Mouse (Mus musculus) forebrain, embryonic 16.5 days (tissue): Measurements from ENCODE around the gene Ciapin1. TPM values are rescaled to one million over a fixed set of nuclear protein-coding genes. Genes with fewer than 3 reads are reported as not detected.

ENCODE experiments used
- ATAC-seq: fragments of 200-750 bp; cut with Nextera tagmentation; 2 replicates; pipeline ENCODE4 v1.8.0; 2017; ENCODE audit warnings: mild to moderate bottlenecking, moderate library complexity
- H3K27ac ChIP-seq: fragments of 300-500 bp; sonication (generic); 2 replicates; pipeline ENCODE4 v1.5.1; 2014; ENCODE audit warnings: low read length, control low read depth
- H3K27me3 ChIP-seq: fragments of 300-500 bp; sonication (generic); replicated peaks from 2 replicates; pipeline ENCODE4 v1.6.1; 2014; ENCODE audit warnings: low read length; ENCODE audit not compliant: control insufficient read depth, insufficient read depth
- H3K36me3 ChIP-seq: fragments of 300-500 bp; sonication (generic); 2 replicates; pipeline ENCODE4 v1.6.1; 2014; ENCODE audit not compliant: control insufficient read depth, insufficient read depth
- H3K4me1 ChIP-seq: fragments of 300-500 bp; sonication (generic); replicated peaks from 2 replicates; pipeline ENCODE4 v1.6.1; 2014; ENCODE audit warnings: low read length; ENCODE audit not compliant: control insufficient read depth, insufficient read depth
- H3K4me2 ChIP-seq: fragments of 300-500 bp; sonication (generic); 2 replicates; pipeline ENCODE4 v1.6.1; 2014; ENCODE audit warnings: mild to moderate bottlenecking, low read length, control low read depth
- H3K4me3 ChIP-seq: fragments of 300-500 bp; sonication (generic); replicated peaks from 2 replicates; pipeline ENCODE4 v1.5.1; 2014; ENCODE audit warnings: mild to moderate bottlenecking, low read length, control low read depth
- H3K9ac ChIP-seq: fragments of 300-500 bp; sonication (generic); replicated peaks from 2 replicates; pipeline ENCODE4 v1.6.1; 2014; ENCODE audit warnings: low read depth, low read length, control low read depth
- H3K9me3 ChIP-seq: fragments of 300-500 bp; sonication (generic); 2 replicates; pipeline ENCODE4 v1.6.1; 2016; ENCODE audit warnings: low read length; ENCODE audit not compliant: control insufficient read depth
- WGBS: fragments of 180-500 bp; shearing (Covaris S2); extraction: QIAGEN DNeasy Blood & Tissue Kit; methylation state at CpG from one replicate; pipeline ENCODE4 v1.1.7; 2014; 5-methylcytosine and 5-hydroxymethylcytosine counted together
- polyA plus RNA-seq: library from polyadenylated mRNA; unstranded; fragments of >200 nt; fragmentation: Nextera tagmentation; extraction: Ambion mirVana; gene quantifications from 2 replicates; pipeline ENCODE4 v1.2.1, GENCODE M21; 2015

The Ciapin1 gene
- polyA plus RNA-seq, 1 experiment from 2014 or later: 148 TPM

- Histone ChIP-seq H3K4me2 (no peak overlapping the region), H3K36me3 (no peaks in the 10 kb centered on the region), H3K27ac (no peak overlapping the region), H3K9ac (no peak overlapping the region), H3K27me3 (no peaks in the 10 kb centered on the region), H3K4me1 (no peaks in the 10 kb centered on the region), H3K4me3 (no peak overlapping the region), H3K9me3 (no peaks in the 10 kb centered on the region)
- ATAC-seq: no peak
- 77% methylated on average over 6 of the region's 6 CpGs for WGBS
Measured at GRCm38 (mm10) chr8:94803551-94803950, 34.6 kb downstream of the Ciapin1 start.

DNA sequence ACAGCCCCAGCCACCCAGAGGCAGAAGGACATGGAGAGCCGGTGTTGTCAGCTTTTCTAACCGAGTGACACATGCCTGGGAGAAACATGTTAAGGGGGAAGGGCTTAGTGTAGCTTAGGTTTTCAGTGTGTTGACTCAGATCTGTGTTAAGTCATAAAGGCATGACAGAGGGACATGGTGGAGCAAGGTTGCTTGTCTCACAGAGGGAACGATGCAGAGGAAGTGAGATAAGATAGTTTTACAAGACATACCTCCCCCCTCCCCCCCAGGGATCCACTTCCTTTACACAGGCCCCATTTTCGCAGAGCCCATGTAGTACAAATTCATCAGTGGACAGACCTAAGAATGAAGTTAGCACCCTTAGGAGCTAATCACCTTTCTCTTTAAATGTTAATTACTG is 35.8 kb downstream of the Ciapin1 start:
- 82% methylated on average over 4 of the region's 4 CpGs for WGBS
- no peak overlapping the region for H3K9ac ChIP-seq

DNA sequence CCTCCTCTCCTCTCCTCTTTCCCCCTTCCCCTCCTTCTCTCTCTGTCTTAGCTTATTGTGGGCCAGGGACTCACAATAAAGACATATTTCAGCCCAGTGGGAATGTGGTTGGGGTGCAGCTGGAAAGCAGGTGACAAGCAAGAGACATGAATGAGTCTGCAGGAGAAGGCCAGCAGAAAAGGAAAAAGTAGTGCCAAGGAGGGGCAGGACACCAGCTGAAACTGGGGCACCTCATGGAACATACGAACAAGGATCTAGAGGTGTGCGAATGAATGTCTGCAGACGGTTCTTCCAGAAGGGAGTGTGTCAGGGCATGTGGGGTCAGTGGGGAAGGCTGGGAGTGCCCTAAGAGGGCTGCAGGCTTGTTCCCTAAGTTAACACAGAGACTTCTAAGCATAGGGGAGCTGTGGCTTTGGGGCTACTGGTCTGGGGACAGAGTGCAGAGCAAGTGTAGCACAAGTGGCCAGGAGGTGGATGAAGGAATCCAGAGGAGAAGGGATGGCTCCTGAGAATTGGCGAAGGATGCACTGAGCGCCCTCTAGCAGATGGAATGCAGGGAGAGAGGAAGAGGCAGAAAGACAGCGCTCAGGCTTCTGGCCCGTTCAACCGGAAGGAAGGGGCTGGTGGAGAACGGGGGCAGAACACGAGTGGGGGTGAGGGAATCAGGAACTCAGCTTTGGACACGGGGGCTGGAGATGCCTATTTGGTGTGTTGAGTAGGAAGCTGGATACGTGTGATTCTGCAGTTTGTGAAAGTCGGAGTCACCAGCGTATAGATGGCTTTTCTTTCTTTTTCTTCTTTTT is 36.7 kb downstream of the Ciapin1 start:
- Histone ChIP-seq H3K27me3 (no peaks in the 10 kb centered on the region), H3K4me3 (no peak overlapping the region), H3K9me3 (no peaks in the 10 kb centered on the region), H3K4me2 (no peak overlapping the region), H3K36me3 (no peaks in the 10 kb centered on the region), H3K27ac (no peak overlapping the region), H3K9ac (no peak overlapping the region), H3K4me1 (no peaks in the 10 kb centered on the region)
- no peak for ATAC-seq
- 37% methylated on average over 14 of the region's 14 CpGs for WGBS

More for the DNA sequence above, 35.8 kb downstream of the Ciapin1 start:
- H3K27me3 ChIP-seq: no peaks in the 10 kb centered on the region
- no peaks in the 10 kb centered on the region for H3K4me1 ChIP-seq
- H3K4me2 ChIP-seq: no peak overlapping the region
- H3K4me3 ChIP-seq: no peak overlapping the region
- H3K27ac ChIP-seq: no peak overlapping the region
- no peaks in the 10 kb centered on the region for H3K36me3 ChIP-seq
- no peaks in the 10 kb centered on the region for H3K9me3 ChIP-seq
- no peak for ATAC-seq

GRCm38 (mm10) chr8:94800278-94800968 is 37.7 kb downstream of the Ciapin1 start:
- Histone ChIP-seq H3K4me1 (no peaks in the 10 kb centered on the region), H3K4me3 (no peak overlapping the region), H3K4me2 (no peak overlapping the region), H3K27ac (no peak overlapping the region), H3K9me3 (no peaks in the 10 kb centered on the region), H3K27me3 (no peaks in the 10 kb centered on the region), H3K36me3 (no peaks in the 10 kb centered on the region), H3K9ac (no peak overlapping the region)
- WGBS: 56% methylated on average over 7 of the region's 7 CpGs
- ATAC-seq: no peak

GRCm38 (mm10) chr8:94794782-94795181 is 43.4 kb downstream of the Ciapin1 start:
- ATAC-seq: no peak
- no peaks in the 10 kb centered on the region for H3K4me1 ChIP-seq
- H3K9ac ChIP-seq: no peak overlapping the region
- H3K9me3 ChIP-seq: no peaks in the 10 kb centered on the region
- 97% methylated on average over 2 of the region's 2 CpGs for WGBS
- H3K27me3 ChIP-seq: no peaks in the 10 kb centered on the region
- H3K4me3 ChIP-seq: no peak overlapping the region
- H3K36me3 ChIP-seq: no peaks in the 10 kb centered on the region
- no peak overlapping the region for H3K4me2 ChIP-seq
- no peak overlapping the region for H3K27ac ChIP-seq

DNA sequence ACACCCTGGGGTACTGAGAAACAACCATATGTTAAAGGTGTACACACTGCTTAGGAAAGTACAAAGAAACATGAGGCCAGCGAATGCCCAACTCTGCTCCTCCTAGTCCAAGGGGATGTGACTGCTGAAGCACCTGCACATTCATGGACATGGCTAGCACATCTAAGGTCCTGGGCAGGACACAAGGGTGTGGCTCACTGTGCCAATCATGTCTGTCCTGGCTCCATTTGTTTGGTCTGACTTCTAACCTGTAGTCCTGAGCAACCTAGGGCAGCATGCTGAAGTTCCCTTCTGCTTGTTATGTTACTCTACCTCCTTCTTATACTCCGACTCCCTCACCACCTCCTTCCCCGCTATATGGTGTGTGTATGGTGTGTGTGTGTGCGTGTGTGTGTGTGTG is 43.8 kb downstream of the Ciapin1 start:
- Histone ChIP-seq H3K27me3 (no peaks in the 10 kb centered on the region), H3K4me2 (no peak overlapping the region), H3K9me3 (no peaks in the 10 kb centered on the region), H3K9ac (no peak overlapping the region), H3K27ac (no peak overlapping the region), H3K36me3 (no peaks in the 10 kb centered on the region), H3K4me1 (no peaks in the 10 kb centered on the region), H3K4me3 (no peak overlapping the region)
- 87% methylated on average over 4 of the region's 4 CpGs for WGBS
- ATAC-seq: no peak

DNA sequence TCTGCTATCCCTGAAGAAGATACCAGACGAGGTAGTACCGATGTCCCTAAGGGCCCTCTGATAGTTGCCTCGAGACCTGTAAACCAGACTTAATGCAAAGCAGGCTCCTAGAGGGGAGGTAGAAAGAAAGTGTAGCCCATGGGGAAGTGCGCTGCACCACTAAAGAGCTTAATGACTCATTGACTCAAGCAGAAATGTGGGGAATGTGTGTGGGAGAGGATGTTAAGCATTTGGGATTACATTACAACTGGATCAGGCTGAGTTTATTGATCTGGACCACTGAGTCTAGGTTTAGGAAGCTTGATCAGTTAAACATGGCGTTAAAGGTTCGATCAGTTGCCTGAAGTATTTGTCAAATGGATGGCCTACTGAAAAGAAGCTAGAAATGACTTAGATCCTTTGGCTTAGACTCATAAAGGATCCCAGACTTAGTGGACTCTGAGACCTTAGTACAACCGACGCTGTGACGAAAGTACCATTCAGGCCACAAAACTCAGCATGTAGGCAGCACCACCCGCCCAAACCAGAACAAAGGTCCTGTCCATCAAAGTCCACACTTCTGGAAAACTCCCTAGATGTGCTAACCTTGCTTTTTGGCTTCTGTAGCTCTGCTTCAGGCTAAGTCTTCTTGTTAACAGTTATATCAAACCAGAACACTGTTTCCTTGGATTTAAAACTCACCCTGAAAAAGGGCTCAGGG is 48.8 kb downstream of the Ciapin1 start:
- no peak for ATAC-seq
- Histone ChIP-seq H3K4me3 (no peak overlapping the region), H3K4me2 (no peak overlapping the region), H3K27me3 (no peaks in the 10 kb centered on the region), H3K9me3 (no peaks in the 10 kb centered on the region), H3K4me1 (no peaks in the 10 kb centered on the region), H3K9ac (no peak overlapping the region), H3K36me3 (no peaks in the 10 kb centered on the region), H3K27ac (no peak overlapping the region)
- WGBS: 50% methylated on average over 10 of the region's 10 CpGs

DNA sequence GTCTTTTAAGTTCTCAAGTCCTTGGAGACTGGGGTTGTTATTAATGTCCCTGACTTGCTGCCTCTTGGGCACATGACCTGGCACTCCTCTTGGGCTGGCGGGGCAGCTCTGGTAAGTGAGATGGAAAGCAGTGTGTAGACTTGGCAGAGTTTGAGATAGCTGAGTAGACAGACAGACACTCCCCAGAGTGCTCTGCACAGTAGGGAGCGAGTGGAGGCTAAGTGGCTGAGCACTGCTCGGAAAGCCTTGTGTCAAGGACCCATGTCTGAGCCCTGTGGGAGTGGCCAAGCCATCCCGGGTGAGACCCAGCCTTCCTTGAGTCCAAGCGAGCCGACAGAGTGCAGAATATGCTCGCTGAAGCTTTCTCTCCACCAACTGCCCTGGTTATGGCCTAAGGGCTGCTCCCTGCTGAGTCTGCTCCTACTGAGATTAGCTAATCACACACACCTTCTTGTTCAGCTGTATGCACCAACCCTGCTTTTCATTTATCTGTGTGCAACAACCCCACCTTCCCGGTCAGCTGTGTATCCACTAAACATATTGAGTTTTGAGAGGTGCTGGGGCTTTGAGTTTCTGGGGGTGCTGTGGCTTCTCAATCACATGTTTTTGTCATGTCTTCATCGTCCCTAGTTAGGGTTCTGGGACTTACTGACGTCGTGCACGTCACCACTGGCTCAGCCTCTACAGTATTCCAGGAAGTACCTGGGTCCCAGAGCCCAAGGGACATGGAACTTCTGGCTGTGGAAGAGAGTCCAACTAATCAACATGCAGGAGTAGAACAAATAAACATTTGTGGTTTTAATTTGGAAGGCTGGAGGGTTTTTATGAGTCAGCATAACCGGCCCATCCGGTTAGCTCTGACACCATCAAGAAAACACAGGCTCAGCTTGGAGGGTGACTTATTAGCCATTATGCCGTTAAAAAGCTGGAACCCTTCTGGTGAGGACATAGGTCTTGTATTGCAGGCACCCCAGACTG is 50.3 kb downstream of the Ciapin1 start:
- no peaks in the 10 kb centered on the region for H3K4me1 ChIP-seq
- H3K4me3 ChIP-seq: no peak overlapping the region
- no peak overlapping the region for H3K27ac ChIP-seq
- no peaks in the 10 kb centered on the region for H3K9me3 ChIP-seq
- ATAC-seq: no peak
- H3K4me2 ChIP-seq: no peak overlapping the region
- no peak overlapping the region for H3K9ac ChIP-seq
- WGBS: 73% methylated on average over 15 of the region's 15 CpGs
- H3K27me3 ChIP-seq: no peaks in the 10 kb centered on the region
- H3K36me3 ChIP-seq: no peaks in the 10 kb centered on the region
